Mouse (Mus musculus): ENCODE results near the gene Dhx8. TPM values are rescaled to one million over a fixed set of nuclear protein-coding genes. Genes with fewer than 3 reads are reported as not detected.

The Dhx8 gene
- polyA plus RNA-seq, 2 experiments = 27.0 to 29.2 TPM

DNA sequence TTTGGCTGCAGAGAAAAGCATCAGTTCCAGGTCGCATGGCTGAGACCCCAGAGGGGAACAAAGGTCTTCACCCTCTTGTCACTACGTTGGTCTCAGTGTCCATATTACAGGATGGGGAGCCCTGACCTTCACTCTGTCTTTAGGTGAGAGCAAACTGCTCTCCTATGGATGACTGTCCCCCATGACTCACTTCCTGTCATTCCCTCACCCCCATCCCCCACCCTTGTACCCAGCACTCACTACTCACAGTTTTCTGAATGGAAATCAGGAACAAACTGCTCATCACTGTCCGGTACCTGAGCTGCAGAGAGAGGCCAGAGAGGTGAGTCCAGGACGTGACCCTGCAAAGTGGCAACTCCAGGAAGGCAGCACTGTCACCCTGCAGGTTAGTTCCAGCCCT, 44.1 kb downstream of the Dhx8 start:
- no peak overlapping the region for H3K9ac ChIP-seq (ENCODE audit: low read depth, low read length, severe bottlenecking)
- H3K36me3 ChIP-seq (ENCODE audit: control insufficient read depth, insufficient read depth, low read length) = no peaks in the 10 kb centered on the region
- no peak for TF ChIP-seq POLR2A (IDR thresholded peaks at IDR 0.05; ENCODE audit: borderline replicate concordance, extremely low read depth, insufficient read depth, insufficient read length)
- H3K27ac ChIP-seq (replicated peaks; ENCODE audit: low read depth, low read length) = no peak overlapping the region
- DNase-seq (ENCODE audit: low spot score) = no peak
- no peaks in the 10 kb centered on the region for H3K9me3 ChIP-seq (ENCODE audit: control insufficient read depth, low read length)
- H3K4me1 ChIP-seq (ENCODE audit: control insufficient read depth, insufficient read depth, low read length) = peaks cover 5% of the 10 kb centered on the region
- H3K4me2 ChIP-seq (replicated peaks; ENCODE audit: low read depth, low read length, severe bottlenecking) = no peak overlapping the region
- WGBS = 94% methylated on average over 4 of the region's 4 CpGs
- H3K27me3 ChIP-seq (ENCODE audit: control insufficient read depth, insufficient read depth, low read length) = no peaks in the 10 kb centered on the region
- ATAC-seq (ENCODE audit: low FRiP score, low read depth) = no peak
- no peak overlapping the region for H3K4me3 ChIP-seq (replicated peaks; ENCODE audit: low read length)

DNA sequence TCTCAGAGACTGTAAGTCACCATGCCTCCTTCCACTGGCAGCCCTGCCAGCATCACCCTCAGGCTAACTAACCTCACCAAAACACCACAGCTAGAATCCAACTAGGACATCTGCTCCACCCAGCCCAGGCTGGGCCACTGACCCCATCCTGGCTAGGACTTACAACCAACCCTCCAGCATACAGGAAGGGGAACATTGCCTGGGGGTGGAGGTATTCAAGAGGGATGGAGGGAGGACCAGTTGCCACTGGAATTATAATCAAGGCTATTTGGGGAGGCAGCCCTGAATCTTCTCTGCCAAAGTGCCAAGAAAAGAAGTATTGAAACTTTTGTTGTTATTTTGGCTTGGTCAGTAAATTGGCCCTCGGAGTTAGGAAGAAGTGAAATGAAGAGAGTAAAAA, 50.4 kb downstream of the Dhx8 start:
- DNase-seq (ENCODE audit: low spot score) (no peak), ATAC-seq (ENCODE audit: low FRiP score, low read depth) (no peak)
- Histone ChIP-seq H3K9ac (ENCODE audit: low read depth, low read length, severe bottlenecking) (no peak overlapping the region), H3K4me3 (replicated peaks; ENCODE audit: low read length) (no peak overlapping the region; the same call in 1 of the 2 replicates), H3K9me3 (ENCODE audit: control insufficient read depth, low read length) (no peaks in the 10 kb centered on the region), H3K4me2 (replicated peaks; ENCODE audit: low read depth, low read length, severe bottlenecking) (no peak overlapping the region), H3K36me3 (ENCODE audit: control insufficient read depth, insufficient read depth, low read length) (no peaks in the 10 kb centered on the region), H3K27ac (replicated peaks; ENCODE audit: low read depth, low read length) (no peak overlapping the region), H3K27me3 (ENCODE audit: control insufficient read depth, insufficient read depth, low read length) (peaks cover 32% of the 10 kb centered on the region), H3K4me1 (ENCODE audit: control insufficient read depth, insufficient read depth, low read length) (peaks cover 10% of the 10 kb centered on the region; the same call in 1 of the 2 replicates)
- no peak for TF ChIP-seq POLR2A (IDR thresholded peaks at IDR 0.05; ENCODE audit: borderline replicate concordance, extremely low read depth, insufficient read depth, insufficient read length)
- 45% methylated on average over 1 of the region's 1 CpGs for WGBS

DNA sequence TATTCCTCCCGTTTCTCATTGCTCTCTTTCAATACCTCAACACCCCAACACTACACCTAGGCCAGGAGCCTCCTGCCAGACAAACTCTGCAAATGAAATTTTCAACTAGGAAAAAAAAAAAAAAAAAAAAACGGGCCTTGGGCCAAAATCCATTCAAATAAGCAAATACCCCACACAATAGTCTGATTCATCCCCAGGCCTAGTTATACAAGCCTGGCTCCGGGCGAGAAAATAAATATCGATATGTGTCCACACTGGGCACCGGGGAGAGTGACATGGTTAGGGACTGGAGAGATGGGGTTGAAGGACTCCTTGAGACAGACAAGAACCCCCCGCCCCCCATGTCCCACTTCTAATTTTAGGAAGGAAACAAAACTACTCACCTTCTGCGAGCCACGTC, 50.9 kb downstream of the Dhx8 start:
- peaks cover 32% of the 10 kb centered on the region for H3K27me3 ChIP-seq (ENCODE audit: control insufficient read depth, insufficient read depth, low read length)
- H3K4me2 ChIP-seq (replicated peaks; ENCODE audit: low read depth, low read length, severe bottlenecking) = peak overlapping the region; percentile 99
- no peak for ATAC-seq (ENCODE audit: low FRiP score, low read depth)
- no peaks in the 10 kb centered on the region for H3K36me3 ChIP-seq (ENCODE audit: control insufficient read depth, insufficient read depth, low read length)
- H3K9me3 ChIP-seq (ENCODE audit: control insufficient read depth, low read length) = no peaks in the 10 kb centered on the region
- peak overlapping the region; percentile 52 for H3K4me3 ChIP-seq (replicated peaks; ENCODE audit: low read length)
- no peak overlapping the region; the same call in 1 of the 2 replicates for H3K9ac ChIP-seq (ENCODE audit: low read depth, low read length, severe bottlenecking)
- no peak for DNase-seq (ENCODE audit: low spot score)
- no peak for TF ChIP-seq POLR2A (IDR thresholded peaks at IDR 0.05; ENCODE audit: borderline replicate concordance, extremely low read depth, insufficient read depth, insufficient read length)
- peaks cover 10% of the 10 kb centered on the region; the same call in 1 of the 2 replicates for H3K4me1 ChIP-seq (ENCODE audit: control insufficient read depth, insufficient read depth, low read length)
- no peak overlapping the region for H3K27ac ChIP-seq (replicated peaks; ENCODE audit: low read depth, low read length)
- 13% methylated on average over 9 of the region's 9 CpGs for WGBS

DNA sequence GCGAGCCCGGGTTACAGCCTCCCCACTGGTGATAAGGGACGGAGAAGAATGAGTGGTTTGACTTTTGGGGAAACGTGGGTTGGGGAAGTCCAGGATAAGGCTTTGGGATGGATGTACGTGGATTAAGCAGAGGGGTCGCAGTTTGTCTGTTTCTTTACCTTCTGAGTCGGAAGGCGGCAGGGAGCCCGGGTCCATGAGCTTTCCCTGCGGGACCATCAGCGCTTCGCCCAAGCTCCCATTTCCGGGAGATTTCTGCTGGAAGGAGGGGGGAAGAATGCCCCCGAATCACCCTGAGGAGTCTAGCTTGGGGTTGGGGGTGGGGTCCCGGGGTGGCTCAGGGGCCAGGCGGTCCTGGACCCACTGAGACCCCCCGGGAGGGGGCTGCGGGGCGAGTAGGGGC, 51.4 kb downstream of the Dhx8 start:
- Histone ChIP-seq H3K4me3 (replicated peaks; ENCODE audit: low read length) (peak overlapping the region; percentile 52), H3K4me2 (replicated peaks; ENCODE audit: low read depth, low read length, severe bottlenecking) (peak overlapping the region; percentile 99), H3K27me3 (ENCODE audit: control insufficient read depth, insufficient read depth, low read length) (peaks cover 32% of the 10 kb centered on the region), H3K9me3 (ENCODE audit: control insufficient read depth, low read length) (no peaks in the 10 kb centered on the region), H3K27ac (replicated peaks; ENCODE audit: low read depth, low read length) (no peak overlapping the region), H3K4me1 (ENCODE audit: control insufficient read depth, insufficient read depth, low read length) (peaks cover 10% of the 10 kb centered on the region; the same call in 1 of the 2 replicates), H3K9ac (ENCODE audit: low read depth, low read length, severe bottlenecking) (peak overlapping the region; percentile 59), H3K36me3 (ENCODE audit: control insufficient read depth, insufficient read depth, low read length) (no peaks in the 10 kb centered on the region)
- ATAC-seq (ENCODE audit: low FRiP score, low read depth) (no peak), DNase-seq (ENCODE audit: low spot score) (no peak)
- TF ChIP-seq POLR2A (IDR thresholded peaks at IDR 0.05; ENCODE audit: borderline replicate concordance, extremely low read depth, insufficient read depth, insufficient read length) = no peak
- 2% methylated on average over 14 of the region's 19 CpGs for WGBS

DNA sequence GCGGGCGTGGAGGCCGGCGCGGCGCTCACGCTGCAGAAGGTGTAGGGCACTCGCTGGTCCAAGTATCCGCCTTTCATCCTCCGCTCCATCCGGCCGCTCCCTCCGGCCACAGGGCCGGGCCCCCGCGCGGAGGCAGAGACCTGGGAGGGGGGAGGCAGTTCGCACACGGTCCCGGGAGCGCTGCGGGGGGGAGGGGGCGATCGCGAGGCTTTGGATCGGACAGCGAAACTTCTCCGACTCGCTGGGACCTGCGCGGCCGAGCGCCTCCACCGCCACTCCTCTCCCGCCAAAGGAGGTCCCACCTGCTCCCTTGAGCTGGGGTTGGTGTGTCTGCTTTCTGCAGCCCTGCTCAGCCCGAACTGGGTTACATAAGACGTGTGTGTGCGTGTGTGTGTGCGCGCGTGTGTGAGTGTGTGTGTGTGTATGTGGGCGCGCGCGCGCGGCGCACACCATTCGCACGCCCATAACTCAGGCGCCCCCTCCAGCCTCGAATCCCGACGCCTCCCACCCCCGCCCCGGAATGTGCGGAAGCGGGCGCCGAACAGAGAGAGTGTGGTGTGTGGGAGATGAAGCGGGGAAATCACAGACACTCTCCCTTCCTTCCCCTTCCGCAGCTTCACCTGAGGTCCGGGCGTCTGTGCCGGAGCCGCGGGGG, 51.9 kb downstream of the Dhx8 start:
- Histone ChIP-seq H3K4me1 (ENCODE audit: control insufficient read depth, insufficient read depth, low read length) (peaks cover 10% of the 10 kb centered on the region; the same call in 1 of the 2 replicates), H3K9ac (ENCODE audit: low read depth, low read length, severe bottlenecking) (peak overlapping the region; percentile 59), H3K4me2 (replicated peaks; ENCODE audit: low read depth, low read length, severe bottlenecking) (peak overlapping the region; percentile 99), H3K36me3 (ENCODE audit: control insufficient read depth, insufficient read depth, low read length) (no peaks in the 10 kb centered on the region), H3K27ac (replicated peaks; ENCODE audit: low read depth, low read length) (peak overlapping the region; percentile 65), H3K4me3 (replicated peaks; ENCODE audit: low read length) (peak overlapping the region; percentile 52), H3K9me3 (ENCODE audit: control insufficient read depth, low read length) (no peaks in the 10 kb centered on the region), H3K27me3 (ENCODE audit: control insufficient read depth, insufficient read depth, low read length) (peaks cover 32% of the 10 kb centered on the region)
- TF ChIP-seq POLR2A (IDR thresholded peaks at IDR 0.05; ENCODE audit: borderline replicate concordance, extremely low read depth, insufficient read depth, insufficient read length) = no peak
- 2% methylated on average over 37 of the region's 67 CpGs for WGBS
- ATAC-seq (ENCODE audit: low FRiP score, low read depth) = peak; percentile 60
- DNase-seq (ENCODE audit: low spot score) = no peak
